8 mouse cellular contexts compared by ENCODE assay signal in genomic region chr6:29347189-29347588, GRCm38 (mm10). TPM values are rescaled to one million over a fixed set of nuclear protein-coding genes. Genes with fewer than 3 reads are reported as not detected.
DNase-seq lines count a peak whose midpoint lies in the region; ATAC-seq and TF ChIP-seq lines count a peak whose summit lies in the region.

No protein-coding gene starts in this region.

- peak overlapping the region; percentile 88 for H3K4me3 ChIP-seq in neural tube, embryonic 11.5 days (ENCODE audit: low read depth, low read length)
- peak overlapping the region; percentile 91 for H3K4me3 ChIP-seq in limb, embryonic 14.5 days (replicated peaks; ENCODE audit: low read length)
- peak overlapping the region; percentile 90 for H3K4me3 ChIP-seq in stomach, postnatal 0 days (ENCODE audit: low read depth, low read length)

- 37% methylated on average over 7 of the region's 7 CpGs for WGBS in neural tube, embryonic 11.5 days
- 33% methylated on average over 7 of the region's 7 CpGs for WGBS in limb, embryonic 14.5 days
- WGBS in stomach, postnatal 0 days: 17% methylated on average over 7 of the region's 7 CpGs

- no peak for TF ChIP-seq CTCF in stomach, postnatal 0 days (IDR thresholded peaks at IDR 0.05; ENCODE audit: low read depth)

- peak overlapping the region; percentile 67 for H3K27ac ChIP-seq in neural tube, embryonic 11.5 days (ENCODE audit: low read depth, low read length)
- H3K27ac ChIP-seq in limb, embryonic 14.5 days (replicated peaks; ENCODE audit: low read depth, low read length): peak overlapping the region; percentile 95
- peak overlapping the region; percentile 90 for H3K27ac ChIP-seq in stomach, postnatal 0 days (replicated peaks)

- H3K36me3 ChIP-seq in neural tube, embryonic 11.5 days (ENCODE audit: control insufficient read depth, insufficient read depth, low read length): no peaks in the 10 kb centered on the region
- no peaks in the 10 kb centered on the region for H3K36me3 ChIP-seq in limb, embryonic 14.5 days (ENCODE audit: control insufficient read depth, insufficient read depth, low read length)
- H3K36me3 ChIP-seq in stomach, postnatal 0 days (ENCODE audit: control insufficient read depth, insufficient read depth, low read length): no peaks in the 10 kb centered on the region

- peak overlapping the region; percentile 55 for H3K9ac ChIP-seq in neural tube, embryonic 11.5 days (ENCODE audit: low read length)
- H3K9ac ChIP-seq in limb, embryonic 14.5 days (ENCODE audit: low read depth, low read length, severe bottlenecking): peak overlapping the region; percentile 97
- H3K9ac ChIP-seq in stomach, postnatal 0 days (ENCODE audit: low read length): peak overlapping the region; percentile 73

- peak overlapping the region; percentile 62 for H3K4me2 ChIP-seq in neural tube, embryonic 11.5 days (ENCODE audit: low read depth)
- H3K4me2 ChIP-seq in limb, embryonic 14.5 days (replicated peaks; ENCODE audit: low read depth, low read length, severe bottlenecking): peak overlapping the region; percentile 61
- H3K4me2 ChIP-seq in stomach, postnatal 0 days (replicated peaks; ENCODE audit: low read depth): peak overlapping the region; percentile 64

- no peak for DNase-seq in cerebellum, postnatal 4 days (ENCODE audit: low spot score in 2 of 2)
- no peak for DNase-seq in neural tube, embryonic 11.5 days (ENCODE audit: low spot score)
- no peak for DNase-seq in neural tube, embryonic 10.5 days (ENCODE audit: extremely low spot score, low spot score)
- DNase-seq in limb, embryonic 14.5 days (ENCODE audit: low spot score): no peak
- DNase-seq in stomach, postnatal 0 days (ENCODE audit: low spot score): no peak
- no peak for DNase-seq in left cerebral cortex, adult 11 months (ENCODE audit: low spot score)
- DNase-seq in spleen, adult 12 weeks (ENCODE audit: low spot score): no peak

- no peaks in the 10 kb centered on the region for H3K9me3 ChIP-seq in neural tube, embryonic 11.5 days (ENCODE audit: control insufficient read depth, low read length)
- H3K9me3 ChIP-seq in limb, embryonic 14.5 days (ENCODE audit: control insufficient read depth, low read length): no peaks in the 10 kb centered on the region
- H3K9me3 ChIP-seq in stomach, postnatal 0 days (ENCODE audit: control insufficient read depth, low read length): no peaks in the 10 kb centered on the region

- no peaks in the 10 kb centered on the region for H3K27me3 ChIP-seq in neural tube, embryonic 11.5 days (ENCODE audit: control insufficient read depth, insufficient read depth, low read length)
- H3K27me3 ChIP-seq in limb, embryonic 14.5 days (ENCODE audit: control insufficient read depth, insufficient read depth, low read length): no peaks in the 10 kb centered on the region
- no peaks in the 10 kb centered on the region for H3K27me3 ChIP-seq in stomach, postnatal 0 days (ENCODE audit: control insufficient read depth, insufficient read depth, low read length)

- peaks cover 5% of the 10 kb centered on the region; the same call in 1 of the 2 replicates for H3K4me1 ChIP-seq in neural tube, embryonic 11.5 days (ENCODE audit: control insufficient read depth, insufficient read depth, low read length)
- H3K4me1 ChIP-seq in limb, embryonic 14.5 days (ENCODE audit: control insufficient read depth, insufficient read depth, low read length): peaks cover 14% of the 10 kb centered on the region
- H3K4me1 ChIP-seq in stomach, postnatal 0 days (replicated peaks; ENCODE audit: control insufficient read depth, insufficient read depth): 0 out of 2 replicates have a peak, but pooled peaks cover 4% of the 10 kb centered on the region

- ATAC-seq in cerebellum, adult (ENCODE audit: insufficient number of reproducible peaks, low FRiP score, low TSS enrichment): 0 out of 2 replicates have a peak, but pooled peaks have one; percentile 5
- ATAC-seq in neural tube, embryonic 11.5 days (ENCODE audit: insufficient read depth, low FRiP score, low TSS enrichment): no peak
- ATAC-seq in limb, embryonic 14.5 days (ENCODE audit: low FRiP score, low read depth): no peak
- ATAC-seq in stomach, postnatal 0 days (ENCODE audit: low FRiP score, low TSS enrichment): no peak

- no peak for TF ChIP-seq EP300 in stomach, postnatal 0 days (optimal IDR thresholded peaks at IDR 0.05)

- no peak for TF ChIP-seq POLR2A in limb, embryonic 14.5 days (IDR thresholded peaks at IDR 0.05; ENCODE audit: borderline replicate concordance, extremely low read depth, insufficient read depth, insufficient read length)

RNA-seq across cellular contexts. Expression of gene Calu, which starts 0.7 kb away (rescaled TPM):
- polyA plus RNA-seq in neural tube, embryonic 11.5 days (2014; fragmentation: Nextera tagmentation; extraction: Ambion mirVana): 289 and 291 TPM in 2 replicates
- polyA plus RNA-seq in limb, embryonic 14.5 days (2012; rRNA removed): 354 and 382 TPM in 2 replicates
- polyA plus RNA-seq in limb, embryonic 14.5 days (2014; fragmentation: Nextera tagmentation; extraction: Ambion mirVana): 536 and 540 TPM in 2 replicates
- 174 and 205 TPM in 2 replicates for polyA plus RNA-seq in stomach, postnatal 0 days (2015; fragmentation: Nextera tagmentation; extraction: Ambion mirVana)

RNA-seq across cellular contexts. Expression of gene Fam71f1, which starts 28.2 kb away (rescaled TPM):
- polyA plus RNA-seq in neural tube, embryonic 11.5 days (2014; fragmentation: Nextera tagmentation; extraction: Ambion mirVana): 0.32 TPM in 1 of 2 replicates, not detected in the other
- 0.10 and 0.27 TPM in 2 replicates for polyA plus RNA-seq in limb, embryonic 14.5 days (2012; rRNA removed)
- polyA plus RNA-seq in limb, embryonic 14.5 days (2014; fragmentation: Nextera tagmentation; extraction: Ambion mirVana): 0.23 TPM in 1 of 2 replicates, not detected in the other
- not detected in 2 replicates for polyA plus RNA-seq in stomach, postnatal 0 days (2015; fragmentation: Nextera tagmentation; extraction: Ambion mirVana)

RNA-seq across cellular contexts. Expression of gene Opn1sw, which starts 41.1 kb away (rescaled TPM):
- 0.15 and 0.20 TPM in 2 replicates for polyA plus RNA-seq in neural tube, embryonic 11.5 days (2014; fragmentation: Nextera tagmentation; extraction: Ambion mirVana)
- polyA plus RNA-seq in limb, embryonic 14.5 days (2012; rRNA removed): 1.3 and 2.1 TPM in 2 replicates
- polyA plus RNA-seq in limb, embryonic 14.5 days (2014; fragmentation: Nextera tagmentation; extraction: Ambion mirVana): 2.0 and 2.3 TPM in 2 replicates
- polyA plus RNA-seq in stomach, postnatal 0 days (2015; fragmentation: Nextera tagmentation; extraction: Ambion mirVana): 1.9 and 2.1 TPM in 2 replicates

RNA-seq across cellular contexts. Expression of gene Ccdc136, which starts 48.9 kb away (rescaled TPM):
- 36.8 and 40.1 TPM in 2 replicates for polyA plus RNA-seq in neural tube, embryonic 11.5 days (2014; fragmentation: Nextera tagmentation; extraction: Ambion mirVana)
- 25.3 and 26.0 TPM in 2 replicates for polyA plus RNA-seq in limb, embryonic 14.5 days (2012; rRNA removed)
- polyA plus RNA-seq in limb, embryonic 14.5 days (2014; fragmentation: Nextera tagmentation; extraction: Ambion mirVana): 26.2 and 26.8 TPM in 2 replicates
- polyA plus RNA-seq in stomach, postnatal 0 days (2015; fragmentation: Nextera tagmentation; extraction: Ambion mirVana): 12.4 and 12.6 TPM in 2 replicates
